8 mouse cellular contexts compared by ENCODE assay signal in the genomic region with DNA sequence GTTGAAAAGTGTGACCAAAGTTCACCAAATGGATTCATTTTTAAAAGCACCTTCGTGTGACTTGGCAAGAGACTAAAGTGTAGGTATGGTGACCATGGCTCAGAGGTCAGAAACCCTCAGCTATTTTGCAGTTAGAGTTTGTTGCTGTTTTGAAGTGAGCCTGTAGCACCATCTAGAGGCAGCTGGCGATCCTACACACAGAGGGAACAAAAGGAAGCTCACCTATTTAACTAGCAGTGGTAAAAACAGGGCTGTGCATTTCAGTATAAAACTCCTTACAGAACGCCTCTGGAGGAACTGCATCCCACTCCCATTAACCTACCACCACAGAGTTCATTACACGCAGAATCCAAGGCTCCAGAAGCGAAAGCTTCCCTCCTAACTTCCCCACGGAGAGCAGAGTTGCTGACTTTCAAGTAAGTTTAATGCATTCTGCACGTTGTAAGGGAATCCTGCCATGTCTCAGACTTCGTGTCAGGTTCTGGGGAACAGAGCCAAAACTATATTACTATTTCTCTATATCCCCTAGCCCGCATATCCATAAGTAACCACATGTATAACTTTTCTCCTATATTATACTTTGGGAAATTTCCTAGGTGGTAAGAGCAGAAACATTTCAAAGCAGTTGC.
DNase-seq lines count a peak whose midpoint lies in the region; ATAC-seq lines count a peak whose summit lies in the region.

No protein-coding gene starts in this region.

- no peak overlapping the region for H3K27ac ChIP-seq in forebrain, embryonic 16.5 days (ENCODE audit: low read length)
- no peak overlapping the region for H3K27ac ChIP-seq in intestine, embryonic 14.5 days (ENCODE audit: low read depth)
- H3K27ac ChIP-seq in midbrain, embryonic 14.5 days (replicated peaks; ENCODE audit: low read depth, low read length), result no peak overlapping the region

- H3K36me3 ChIP-seq in forebrain, embryonic 16.5 days (ENCODE audit: control insufficient read depth, insufficient read depth), result no peaks in the 10 kb centered on the region
- H3K36me3 ChIP-seq in intestine, embryonic 14.5 days (ENCODE audit: control insufficient read depth, insufficient read depth, low read length), result no peaks in the 10 kb centered on the region
- H3K36me3 ChIP-seq in midbrain, embryonic 14.5 days (ENCODE audit: control insufficient read depth, insufficient read depth, low read length), result no peaks in the 10 kb centered on the region

- peaks cover 2% of the 10 kb centered on the region; the same call in 1 of the 2 replicates for H3K4me1 ChIP-seq in forebrain, embryonic 16.5 days (replicated peaks; ENCODE audit: control insufficient read depth, insufficient read depth, low read length)
- H3K4me1 ChIP-seq in intestine, embryonic 14.5 days (replicated peaks; ENCODE audit: control insufficient read depth, insufficient read depth, low read length), result no peaks in the 10 kb centered on the region
- H3K4me1 ChIP-seq in midbrain, embryonic 14.5 days (ENCODE audit: control insufficient read depth, insufficient read depth, low read length), result no peaks in the 10 kb centered on the region

- H3K9me3 ChIP-seq in forebrain, embryonic 16.5 days (ENCODE audit: control insufficient read depth, low read length), result no peaks in the 10 kb centered on the region
- no peaks in the 10 kb centered on the region for H3K9me3 ChIP-seq in intestine, embryonic 14.5 days (ENCODE audit: control insufficient read depth, low read length)
- H3K9me3 ChIP-seq in midbrain, embryonic 14.5 days (ENCODE audit: control insufficient read depth, low read length), result no peaks in the 10 kb centered on the region

- DNase-seq in heart, adult 8-10 months (ENCODE audit: low spot score), result peak; percentile 6
- DNase-seq in heart, adult 11 months, result no peak
- DNase-seq in cerebellum, adult 11-12 months, result peak; percentile 8
- DNase-seq in intestine, embryonic 14.5 days (ENCODE audit: low spot score), result peak; percentile 83
- DNase-seq in left cerebral cortex, adult 18-20 months (ENCODE audit: low spot score in 2 of 2), result peak; percentile 65 to 70
- peak; percentile 85 for DNase-seq in midbrain, embryonic 14.5 days
- peak; percentile 9 for DNase-seq in testis, postnatal 14 days (ENCODE audit: low spot score)

- 20% methylated on average over 9 of the region's 9 CpGs for WGBS in forebrain, embryonic 16.5 days
- 22% methylated on average over 9 of the region's 9 CpGs for WGBS in intestine, embryonic 14.5 days
- 18% methylated on average over 9 of the region's 9 CpGs for WGBS in midbrain, embryonic 14.5 days

- peak overlapping the region; percentile 44 for H3K4me2 ChIP-seq in forebrain, embryonic 16.5 days (ENCODE audit: low read length)
- peak overlapping the region; percentile 32; the same call in 1 of the 2 replicates for H3K4me2 ChIP-seq in intestine, embryonic 14.5 days (ENCODE audit: low read length)
- peak overlapping the region; percentile 43 for H3K4me2 ChIP-seq in midbrain, embryonic 14.5 days (ENCODE audit: low read length)

- H3K9ac ChIP-seq in forebrain, embryonic 16.5 days (replicated peaks; ENCODE audit: low read depth, low read length), result peak overlapping the region; percentile 51; the same call in 1 of the 2 replicates
- H3K9ac ChIP-seq in intestine, embryonic 14.5 days (ENCODE audit: low read length), result no peak overlapping the region
- 0 out of 2 replicates have a peak overlapping the region, but pooled peaks have one; percentile 32 for H3K9ac ChIP-seq in midbrain, embryonic 14.5 days (replicated peaks; ENCODE audit: low read length)

- ATAC-seq in forebrain, embryonic 16.5 days, result peak; percentile 75; the same call in 1 of the 2 replicates
- ATAC-seq in intestine, embryonic 14.5 days (replicated peaks; ENCODE audit: low FRiP score, low TSS enrichment, low read depth), result no peak
- no peak for ATAC-seq in midbrain, embryonic 14.5 days (ENCODE audit: low FRiP score, low TSS enrichment)

- no peaks in the 10 kb centered on the region for H3K27me3 ChIP-seq in forebrain, embryonic 16.5 days (replicated peaks; ENCODE audit: control insufficient read depth, insufficient read depth, low read length)
- no peaks in the 10 kb centered on the region for H3K27me3 ChIP-seq in intestine, embryonic 14.5 days (replicated peaks; ENCODE audit: control insufficient read depth, insufficient read depth, low read length)
- no peaks in the 10 kb centered on the region for H3K27me3 ChIP-seq in midbrain, embryonic 14.5 days (ENCODE audit: control insufficient read depth, insufficient read depth, low read length)

- peak overlapping the region; percentile 15; the same call in 1 of the 2 replicates for H3K4me3 ChIP-seq in forebrain, embryonic 16.5 days (replicated peaks; ENCODE audit: low read length)
- no peak overlapping the region for H3K4me3 ChIP-seq in intestine, embryonic 14.5 days (ENCODE audit: low read depth, low read length)
- no peak overlapping the region for H3K4me3 ChIP-seq in midbrain, embryonic 14.5 days (replicated peaks; ENCODE audit: low read depth, low read length)
